Mouse (Mus musculus): Measurements from ENCODE around the gene Zbtb20. TPM values are rescaled to one million over a fixed set of nuclear protein-coding genes. Genes with fewer than 3 reads are reported as not detected.

Gene Zbtb20
- polyA plus RNA-seq, 1 experiment from 2014 or later, result 44.1 TPM

- Histone ChIP-seq H3K36me3 (ENCODE audit: control insufficient read depth, insufficient read depth, low read length) (no peaks in the 10 kb centered on the region), H3K4me2 (ENCODE audit: low read depth) (no peak overlapping the region), H3K9me3 (ENCODE audit: control insufficient read depth, low read length) (no peaks in the 10 kb centered on the region), H3K27ac (ENCODE audit: low read depth, low read length) (no peak overlapping the region), H3K4me1 (ENCODE audit: control insufficient read depth, insufficient read depth, low read length) (peaks cover 3% of the 10 kb centered on the region; the same call in 1 of the 2 replicates), H3K27me3 (ENCODE audit: control insufficient read depth, insufficient read depth, low read length) (no peaks in the 10 kb centered on the region), H3K4me3 (ENCODE audit: low read depth, low read length) (no peak overlapping the region), H3K9ac (ENCODE audit: low read length) (no peak overlapping the region)
- no peak for DNase-seq (ENCODE audit: low spot score)
- 92% methylated on average over 7 of the region's 7 CpGs for WGBS
- no peak for ATAC-seq (ENCODE audit: insufficient read depth, low FRiP score, low TSS enrichment)
Measured at GRCm38 (mm10) chr16:43410613-43410974, 534.9 kb downstream of the Zbtb20 start.

GRCm38 (mm10) chr16:43415864-43416263, 540.2 kb downstream of the Zbtb20 start:
- no peak overlapping the region for H3K27ac ChIP-seq (ENCODE audit: low read depth, low read length)
- no peak overlapping the region for H3K4me2 ChIP-seq (ENCODE audit: low read depth)
- H3K4me1 ChIP-seq (ENCODE audit: control insufficient read depth, insufficient read depth, low read length), result no peaks in the 10 kb centered on the region
- no peak overlapping the region for H3K9ac ChIP-seq (ENCODE audit: low read length)
- no peaks in the 10 kb centered on the region for H3K27me3 ChIP-seq (ENCODE audit: control insufficient read depth, insufficient read depth, low read length)
- no peak for ATAC-seq (ENCODE audit: insufficient read depth, low FRiP score, low TSS enrichment)
- H3K9me3 ChIP-seq (ENCODE audit: control insufficient read depth, low read length), result no peaks in the 10 kb centered on the region
- no peak overlapping the region for H3K4me3 ChIP-seq (ENCODE audit: low read depth, low read length)
- DNase-seq (ENCODE audit: low spot score), result no peak
- no peaks in the 10 kb centered on the region for H3K36me3 ChIP-seq (ENCODE audit: control insufficient read depth, insufficient read depth, low read length)
- 48% methylated on average over 4 of the region's 4 CpGs for WGBS

- WGBS, result 73% methylated on average over 2 of the region's 2 CpGs
- Histone ChIP-seq H3K27ac (ENCODE audit: low read depth, low read length) (no peak overlapping the region), H3K9me3 (ENCODE audit: control insufficient read depth, low read length) (no peaks in the 10 kb centered on the region), H3K9ac (ENCODE audit: low read length) (no peak overlapping the region), H3K4me2 (ENCODE audit: low read depth) (no peak overlapping the region), H3K27me3 (ENCODE audit: control insufficient read depth, insufficient read depth, low read length) (no peaks in the 10 kb centered on the region), H3K36me3 (ENCODE audit: control insufficient read depth, insufficient read depth, low read length) (no peaks in the 10 kb centered on the region), H3K4me1 (ENCODE audit: control insufficient read depth, insufficient read depth, low read length) (no peaks in the 10 kb centered on the region), H3K4me3 (ENCODE audit: low read depth, low read length) (no peak overlapping the region)
- ATAC-seq (ENCODE audit: insufficient read depth, low FRiP score, low TSS enrichment) (no peak), DNase-seq (ENCODE audit: low spot score) (no peak)
Measured at GRCm38 (mm10) chr16:43419923-43420322, 544.2 kb downstream of the Zbtb20 start.

GRCm38 (mm10) chr16:43428955-43429354, 553.3 kb downstream of the Zbtb20 start:
- Histone ChIP-seq H3K9ac (ENCODE audit: low read length) (no peak overlapping the region), H3K4me3 (ENCODE audit: low read depth, low read length) (no peak overlapping the region), H3K4me2 (ENCODE audit: low read depth) (no peak overlapping the region), H3K9me3 (ENCODE audit: control insufficient read depth, low read length) (no peaks in the 10 kb centered on the region), H3K36me3 (ENCODE audit: control insufficient read depth, insufficient read depth, low read length) (no peaks in the 10 kb centered on the region), H3K27ac (ENCODE audit: low read depth, low read length) (no peak overlapping the region), H3K27me3 (ENCODE audit: control insufficient read depth, insufficient read depth, low read length) (no peaks in the 10 kb centered on the region), H3K4me1 (ENCODE audit: control insufficient read depth, insufficient read depth, low read length) (no peaks in the 10 kb centered on the region)
- 96% methylated on average over 2 of the region's 2 CpGs for WGBS
- no peak for DNase-seq (ENCODE audit: low spot score)
- ATAC-seq (ENCODE audit: insufficient read depth, low FRiP score, low TSS enrichment), result no peak

GRCm38 (mm10) chr16:43430030-43430429, 554.3 kb downstream of the Zbtb20 start:
- Histone ChIP-seq H3K27ac (ENCODE audit: low read depth, low read length) (no peak overlapping the region), H3K9me3 (ENCODE audit: control insufficient read depth, low read length) (no peaks in the 10 kb centered on the region), H3K4me3 (ENCODE audit: low read depth, low read length) (no peak overlapping the region), H3K9ac (ENCODE audit: low read length) (no peak overlapping the region), H3K4me2 (ENCODE audit: low read depth) (no peak overlapping the region), H3K27me3 (ENCODE audit: control insufficient read depth, insufficient read depth, low read length) (no peaks in the 10 kb centered on the region), H3K36me3 (ENCODE audit: control insufficient read depth, insufficient read depth, low read length) (no peaks in the 10 kb centered on the region), H3K4me1 (ENCODE audit: control insufficient read depth, insufficient read depth, low read length) (no peaks in the 10 kb centered on the region)
- 91% methylated on average over 4 of the region's 4 CpGs for WGBS
- ATAC-seq (ENCODE audit: insufficient read depth, low FRiP score, low TSS enrichment), result no peak
- DNase-seq (ENCODE audit: low spot score), result no peak

GRCm38 (mm10) chr16:43431514-43432371, 556.1 kb downstream of the Zbtb20 start:
- Histone ChIP-seq H3K4me2 (ENCODE audit: low read depth) (no peak overlapping the region), H3K27ac (ENCODE audit: low read depth, low read length) (no peak overlapping the region), H3K4me1 (ENCODE audit: control insufficient read depth, insufficient read depth, low read length) (no peaks in the 10 kb centered on the region), H3K36me3 (ENCODE audit: control insufficient read depth, insufficient read depth, low read length) (no peaks in the 10 kb centered on the region), H3K27me3 (ENCODE audit: control insufficient read depth, insufficient read depth, low read length) (no peaks in the 10 kb centered on the region), H3K9me3 (ENCODE audit: control insufficient read depth, low read length) (no peaks in the 10 kb centered on the region), H3K9ac (ENCODE audit: low read length) (no peak overlapping the region), H3K4me3 (ENCODE audit: low read depth, low read length) (no peak overlapping the region)
- 87% methylated on average over 5 of the region's 5 CpGs for WGBS
- no peak for ATAC-seq (ENCODE audit: insufficient read depth, low FRiP score, low TSS enrichment)
- DNase-seq (ENCODE audit: low spot score), result no peak

- Histone ChIP-seq H3K4me3 (ENCODE audit: low read depth, low read length) (no peak overlapping the region), H3K9me3 (ENCODE audit: control insufficient read depth, low read length) (no peaks in the 10 kb centered on the region), H3K27me3 (ENCODE audit: control insufficient read depth, insufficient read depth, low read length) (no peaks in the 10 kb centered on the region), H3K27ac (ENCODE audit: low read depth, low read length) (no peak overlapping the region), H3K36me3 (ENCODE audit: control insufficient read depth, insufficient read depth, low read length) (no peaks in the 10 kb centered on the region), H3K4me2 (ENCODE audit: low read depth) (no peak overlapping the region), H3K4me1 (ENCODE audit: control insufficient read depth, insufficient read depth, low read length) (no peaks in the 10 kb centered on the region), H3K9ac (ENCODE audit: low read length) (no peak overlapping the region)
- ATAC-seq (ENCODE audit: insufficient read depth, low FRiP score, low TSS enrichment) (no peak), DNase-seq (ENCODE audit: low spot score) (peak; percentile 30)
- 52% methylated on average over 3 of the region's 3 CpGs for WGBS
Measured at GRCm38 (mm10) chr16:43434941-43435340, 559.3 kb downstream of the Zbtb20 start.

- DNase-seq (ENCODE audit: low spot score) (no peak), ATAC-seq (ENCODE audit: insufficient read depth, low FRiP score, low TSS enrichment) (no peak)
- Histone ChIP-seq H3K4me3 (ENCODE audit: low read depth, low read length) (no peak overlapping the region), H3K27ac (ENCODE audit: low read depth, low read length) (no peak overlapping the region), H3K27me3 (ENCODE audit: control insufficient read depth, insufficient read depth, low read length) (no peaks in the 10 kb centered on the region), H3K4me1 (ENCODE audit: control insufficient read depth, insufficient read depth, low read length) (no peaks in the 10 kb centered on the region), H3K36me3 (ENCODE audit: control insufficient read depth, insufficient read depth, low read length) (no peaks in the 10 kb centered on the region), H3K9me3 (ENCODE audit: control insufficient read depth, low read length) (no peaks in the 10 kb centered on the region), H3K4me2 (ENCODE audit: low read depth) (no peak overlapping the region), H3K9ac (ENCODE audit: low read length) (no peak overlapping the region)
- 80% methylated on average over 8 of the region's 8 CpGs for WGBS
Measured at GRCm38 (mm10) chr16:43438878-43439371, 563.2 kb downstream of the Zbtb20 start.

GRCm38 (mm10) chr16:43441392-43441791, 565.7 kb downstream of the Zbtb20 start:
- DNase-seq (ENCODE audit: low spot score), result no peak
- no peak overlapping the region for H3K9ac ChIP-seq (ENCODE audit: low read length)
- no peak for ATAC-seq (ENCODE audit: insufficient read depth, low FRiP score, low TSS enrichment)
- H3K4me1 ChIP-seq (ENCODE audit: control insufficient read depth, insufficient read depth, low read length), result no peaks in the 10 kb centered on the region
- H3K4me2 ChIP-seq (ENCODE audit: low read depth), result no peak overlapping the region
- WGBS, result 88% methylated on average over 6 of the region's 6 CpGs
- no peak overlapping the region for H3K27ac ChIP-seq (ENCODE audit: low read depth, low read length)
- no peaks in the 10 kb centered on the region for H3K9me3 ChIP-seq (ENCODE audit: control insufficient read depth, low read length)
- H3K36me3 ChIP-seq (ENCODE audit: control insufficient read depth, insufficient read depth, low read length), result no peaks in the 10 kb centered on the region
- no peaks in the 10 kb centered on the region for H3K27me3 ChIP-seq (ENCODE audit: control insufficient read depth, insufficient read depth, low read length)
- no peak overlapping the region for H3K4me3 ChIP-seq (ENCODE audit: low read depth, low read length)

Data from neural tube, embryonic 11.5 days (tissue).